Mouse (Mus musculus) yolk sac, embryonic 10.5 days (tissue): ENCODE data around the gene Tmem208.

Experiments
- DNase-seq: peaks from one replicate; pipeline ENCODE4 v3.0.0-alpha.2; 2017; ENCODE audit warnings: low spot score

Gene Tmem208

GRCm38 (mm10) chr8:105326968-105327367 lies 814 bp downstream of the Tmem208 start:
- DNase-seq = no peak

- DNase-seq = no peak
Observed at GRCm38 (mm10) chr8:105330325-105330724, 4.2 kb downstream of the Tmem208 start.

- no peak for DNase-seq
Observed at GRCm38 (mm10) chr8:105331469-105331868, 5.3 kb downstream of the Tmem208 start.

GRCm38 (mm10) chr8:105331931-105332330 lies 5.8 kb downstream of the Tmem208 start:
- no peak for DNase-seq

- DNase-seq = no peak
Observed at GRCm38 (mm10) chr8:105332523-105332922, 6.4 kb downstream of the Tmem208 start.

GRCm38 (mm10) chr8:105336373-105337130 lies 10.4 kb downstream of the Tmem208 start:
- no peak for DNase-seq

- no peak for DNase-seq
Observed at GRCm38 (mm10) chr8:105338992-105339391, 12.8 kb downstream of the Tmem208 start.

GRCm38 (mm10) chr8:105339886-105340635 lies 13.9 kb downstream of the Tmem208 start:
- no peak for DNase-seq

- no peak for DNase-seq
Observed at GRCm38 (mm10) chr8:105341399-105341798, 15.2 kb downstream of the Tmem208 start.

- DNase-seq = no peak
Observed at GRCm38 (mm10) chr8:105342768-105343167, 16.6 kb downstream of the Tmem208 start.

GRCm38 (mm10) chr8:105343791-105344574 lies 17.8 kb downstream of the Tmem208 start:
- no peak for DNase-seq

- DNase-seq = no peak
Observed at GRCm38 (mm10) chr8:105345061-105345975, 19.2 kb downstream of the Tmem208 start.

- peak; percentile 85 for DNase-seq
Observed at GRCm38 (mm10) chr8:105346611-105347427, 20.7 kb downstream of the Tmem208 start.

- DNase-seq = peak; percentile 97
Observed at GRCm38 (mm10) chr8:105347428-105348221, 21.5 kb downstream of the Tmem208 start, which contains the start of gene Fhod1. Gene Fhod1 (minus strand): TSS chr8:105347953.

GRCm38 (mm10) chr8:105348450-105349095 lies 22.4 kb downstream of the Tmem208 start, which contains the start of gene Slc9a5:
Gene Slc9a5 (plus strand): TSS chr8:105348843.
- DNase-seq = peak; percentile 72

GRCm38 (mm10) chr8:105349096-105349771 lies 23.1 kb downstream of the Tmem208 start:
- DNase-seq = peak; percentile 47

GRCm38 (mm10) chr8:105350186-105350585 lies 24.0 kb downstream of the Tmem208 start:
- no peak for DNase-seq

GRCm38 (mm10) chr8:105353583-105354135 lies 27.5 kb downstream of the Tmem208 start:
- no peak for DNase-seq
